Mouse (Mus musculus) bone marrow macrophage, adult 2 months (primary cell): Measurements from ENCODE around the gene Sema4b.

Source experiments
- CTCF ChIP-seq: IDR thresholded peaks from 2 replicates; pipeline ENCODE4 v1.5.1; 2012; ENCODE audit warnings: low read depth, mild to moderate bottlenecking, low read length, moderate library complexity
- POLR2A ChIP-seq: IDR thresholded peaks from 2 replicates; pipeline ENCODE4 v1.6.1; 2012; ENCODE audit warnings: mild to moderate bottlenecking, low read depth, low read length, borderline replicate concordance

DNA sequence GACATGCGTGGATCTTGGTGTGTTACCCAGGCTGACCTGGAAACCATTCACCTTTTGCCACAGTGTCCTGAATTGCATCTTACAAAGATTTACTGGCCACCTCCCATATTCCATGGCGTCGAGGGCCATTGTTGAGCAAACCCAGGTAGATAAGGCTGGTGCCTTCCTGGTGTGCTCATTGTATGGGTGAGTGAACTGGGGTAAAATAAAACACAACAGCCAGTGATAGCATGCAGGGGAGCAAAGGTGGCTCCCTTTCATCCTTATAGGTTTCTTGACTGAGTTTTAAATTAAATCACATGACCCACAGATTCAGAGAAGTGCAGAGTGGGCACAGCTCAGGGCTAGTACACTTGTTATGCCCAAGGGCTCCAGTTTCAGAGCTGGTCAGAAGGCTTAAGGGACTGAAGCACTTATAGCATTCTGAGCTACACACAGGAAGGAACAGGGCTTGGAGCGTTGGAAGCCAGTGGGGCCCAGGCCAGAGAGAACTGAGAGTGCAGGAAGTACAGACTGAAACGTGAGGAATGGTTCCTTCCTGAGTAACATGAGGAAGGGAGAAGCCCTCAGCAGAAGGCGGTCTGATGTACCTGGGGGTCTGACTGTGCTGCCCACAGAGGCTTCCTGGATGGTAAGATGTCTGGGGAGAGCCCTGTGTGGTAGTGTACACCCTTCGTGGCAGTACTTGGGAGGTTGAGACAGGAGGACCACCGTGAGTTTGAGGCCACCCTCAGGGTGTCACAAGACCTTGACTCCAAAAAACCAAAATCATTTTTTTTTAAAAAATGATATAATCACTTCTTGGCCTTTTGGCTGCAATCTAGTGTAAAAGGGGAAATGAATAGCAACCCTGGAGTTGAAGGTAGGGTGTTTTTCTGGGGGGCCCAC, 14.3 kb upstream of the Sema4b start:
- no peak for TF ChIP-seq CTCF
- no peak for TF ChIP-seq POLR2A
